Mouse (Mus musculus): Measurements from ENCODE around the gene Gse1. TPM values are rescaled to one million over a fixed set of nuclear protein-coding genes. Genes with fewer than 3 reads are reported as not detected.

The Gse1 gene
- polyA plus RNA-seq, 1 experiment from 2014 or later: 25.3 TPM

DNA sequence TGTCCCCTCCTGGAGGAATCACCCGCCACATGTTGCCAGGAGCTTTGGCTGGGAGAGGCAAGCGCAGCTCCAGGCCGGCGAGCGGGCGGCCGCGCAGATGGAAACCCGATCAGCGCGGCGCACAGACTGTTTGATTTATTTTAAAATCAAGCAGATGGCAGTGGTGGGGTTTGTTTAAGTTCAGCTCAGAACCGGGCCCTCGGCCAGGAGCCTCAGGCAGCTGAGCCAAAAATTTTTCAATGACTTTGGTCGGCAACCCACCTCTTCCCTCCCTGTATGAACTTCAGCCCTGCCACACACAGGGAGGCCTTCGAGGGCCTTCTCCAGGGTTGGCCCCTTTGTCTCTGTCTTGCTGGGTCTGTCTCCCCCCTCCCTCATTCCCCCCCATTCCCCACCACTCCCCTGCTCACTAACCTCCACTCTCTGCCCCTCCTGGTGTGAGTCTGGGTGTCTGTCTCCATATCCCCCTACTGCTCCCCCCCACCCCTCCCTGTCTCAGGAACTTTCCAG lies 36.7 kb downstream of the Gse1 start:
- peak overlapping the region; percentile 50 for H3K4me2 ChIP-seq
- 21% methylated on average over 16 of the region's 16 CpGs for WGBS
- H3K27ac ChIP-seq (ENCODE audit: low read depth, low read length): peak overlapping the region; percentile 29; the same call in 1 of the 2 replicates
- DNase-seq (ENCODE audit: low spot score) (peak; percentile 52), ATAC-seq (replicated peaks; ENCODE audit: low FRiP score) (0 out of 2 replicates have a peak, but pooled peaks have one; percentile 20)
- peaks cover 29% of the 10 kb centered on the region for H3K4me1 ChIP-seq (replicated peaks; ENCODE audit: control insufficient read depth, insufficient read depth, low read length)
- peaks cover 15% of the 10 kb centered on the region; the same call in 1 of the 2 replicates for H3K27me3 ChIP-seq (replicated peaks; ENCODE audit: control insufficient read depth, insufficient read depth, low read length)
- H3K9ac ChIP-seq (ENCODE audit: low read depth, low read length): 0 out of 2 replicates have a peak overlapping the region, but pooled peaks have one; percentile 22
- H3K36me3 ChIP-seq (ENCODE audit: control insufficient read depth, insufficient read depth, low read length): no peaks in the 10 kb centered on the region
- no peaks in the 10 kb centered on the region for H3K9me3 ChIP-seq (ENCODE audit: control insufficient read depth, low read length)
- no peak overlapping the region for H3K4me3 ChIP-seq (ENCODE audit: low read depth, low read length)

GRCm38 (mm10) chr8:120265471-120265870 lies 37.2 kb downstream of the Gse1 start:
- Histone ChIP-seq H3K9ac (ENCODE audit: low read depth, low read length) (no peak overlapping the region), H3K4me1 (replicated peaks; ENCODE audit: control insufficient read depth, insufficient read depth, low read length) (peaks cover 29% of the 10 kb centered on the region), H3K27ac (ENCODE audit: low read depth, low read length) (peak overlapping the region; percentile 38; the same call in 1 of the 2 replicates), H3K4me3 (ENCODE audit: low read depth, low read length) (no peak overlapping the region), H3K4me2 (no peak overlapping the region), H3K9me3 (ENCODE audit: control insufficient read depth, low read length) (no peaks in the 10 kb centered on the region), H3K36me3 (ENCODE audit: control insufficient read depth, insufficient read depth, low read length) (no peaks in the 10 kb centered on the region), H3K27me3 (replicated peaks; ENCODE audit: control insufficient read depth, insufficient read depth, low read length) (peaks cover 16% of the 10 kb centered on the region; the same call in 1 of the 2 replicates)
- WGBS: 30% methylated on average over 4 of the region's 4 CpGs
- ATAC-seq (replicated peaks; ENCODE audit: low FRiP score): 0 out of 2 replicates have a peak, but pooled peaks have one; percentile 47
- DNase-seq (ENCODE audit: low spot score): no peak

- Histone ChIP-seq H3K4me2 (no peak overlapping the region), H3K27me3 (replicated peaks; ENCODE audit: control insufficient read depth, insufficient read depth, low read length) (peaks cover 13% of the 10 kb centered on the region; the same call in 1 of the 2 replicates), H3K4me3 (ENCODE audit: low read depth, low read length) (no peak overlapping the region), H3K4me1 (replicated peaks; ENCODE audit: control insufficient read depth, insufficient read depth, low read length) (peaks cover 18% of the 10 kb centered on the region), H3K9ac (ENCODE audit: low read depth, low read length) (no peak overlapping the region), H3K9me3 (ENCODE audit: control insufficient read depth, low read length) (no peaks in the 10 kb centered on the region), H3K27ac (ENCODE audit: low read depth, low read length) (no peak overlapping the region), H3K36me3 (ENCODE audit: control insufficient read depth, insufficient read depth, low read length) (no peaks in the 10 kb centered on the region)
- 58% methylated on average over 19 of the region's 19 CpGs for WGBS
- ATAC-seq (replicated peaks; ENCODE audit: low FRiP score) (no peak), DNase-seq (ENCODE audit: low spot score) (no peak)
Measured at GRCm38 (mm10) chr8:120268541-120268980, 40.3 kb downstream of the Gse1 start.

- no peak overlapping the region for H3K4me2 ChIP-seq
- no peak overlapping the region for H3K27ac ChIP-seq (ENCODE audit: low read depth, low read length)
- no peaks in the 10 kb centered on the region for H3K36me3 ChIP-seq (ENCODE audit: control insufficient read depth, insufficient read depth, low read length)
- peaks cover 6% of the 10 kb centered on the region; the same call in 1 of the 2 replicates for H3K27me3 ChIP-seq (replicated peaks; ENCODE audit: control insufficient read depth, insufficient read depth, low read length)
- 82% methylated on average over 13 of the region's 13 CpGs for WGBS
- no peak for ATAC-seq (replicated peaks; ENCODE audit: low FRiP score)
- H3K4me3 ChIP-seq (ENCODE audit: low read depth, low read length): no peak overlapping the region
- H3K4me1 ChIP-seq (replicated peaks; ENCODE audit: control insufficient read depth, insufficient read depth, low read length): peaks cover 19% of the 10 kb centered on the region
- no peak overlapping the region for H3K9ac ChIP-seq (ENCODE audit: low read depth, low read length)
- no peaks in the 10 kb centered on the region for H3K9me3 ChIP-seq (ENCODE audit: control insufficient read depth, low read length)
- no peak for DNase-seq (ENCODE audit: low spot score)
Measured at GRCm38 (mm10) chr8:120270449-120270848, 42.2 kb downstream of the Gse1 start.

DNA sequence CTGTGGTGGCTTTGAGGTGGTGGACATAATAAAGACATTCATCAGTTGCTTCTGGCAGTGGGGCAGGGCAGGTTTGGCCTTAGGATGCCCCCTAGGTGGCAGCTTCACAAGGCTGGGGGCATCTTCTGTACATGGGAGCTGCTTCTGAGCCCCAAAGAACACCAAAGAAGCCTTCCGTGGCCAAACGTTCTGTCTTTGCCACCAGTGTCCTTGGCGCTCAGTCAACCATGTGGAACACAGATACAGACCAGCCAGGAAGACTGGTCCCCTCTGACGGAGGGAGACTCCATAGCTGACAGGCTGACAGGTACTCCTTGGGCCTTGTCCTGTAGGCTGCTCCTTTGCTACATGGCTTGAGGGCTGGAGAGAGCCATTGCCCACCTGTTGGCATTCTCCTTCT lies 45.2 kb downstream of the Gse1 start:
- H3K4me2 ChIP-seq: no peak overlapping the region
- H3K9ac ChIP-seq (ENCODE audit: low read depth, low read length): no peak overlapping the region
- WGBS: 86% methylated on average over 4 of the region's 4 CpGs
- no peak overlapping the region for H3K4me3 ChIP-seq (ENCODE audit: low read depth, low read length)
- no peak for DNase-seq (ENCODE audit: low spot score)
- no peak overlapping the region for H3K27ac ChIP-seq (ENCODE audit: low read depth, low read length)
- H3K27me3 ChIP-seq (replicated peaks; ENCODE audit: control insufficient read depth, insufficient read depth, low read length): peaks cover 6% of the 10 kb centered on the region; the same call in 1 of the 2 replicates
- H3K4me1 ChIP-seq (replicated peaks; ENCODE audit: control insufficient read depth, insufficient read depth, low read length): peaks cover 41% of the 10 kb centered on the region
- H3K9me3 ChIP-seq (ENCODE audit: control insufficient read depth, low read length): no peaks in the 10 kb centered on the region
- no peak for ATAC-seq (replicated peaks; ENCODE audit: low FRiP score)
- H3K36me3 ChIP-seq (ENCODE audit: control insufficient read depth, insufficient read depth, low read length): no peaks in the 10 kb centered on the region

DNA sequence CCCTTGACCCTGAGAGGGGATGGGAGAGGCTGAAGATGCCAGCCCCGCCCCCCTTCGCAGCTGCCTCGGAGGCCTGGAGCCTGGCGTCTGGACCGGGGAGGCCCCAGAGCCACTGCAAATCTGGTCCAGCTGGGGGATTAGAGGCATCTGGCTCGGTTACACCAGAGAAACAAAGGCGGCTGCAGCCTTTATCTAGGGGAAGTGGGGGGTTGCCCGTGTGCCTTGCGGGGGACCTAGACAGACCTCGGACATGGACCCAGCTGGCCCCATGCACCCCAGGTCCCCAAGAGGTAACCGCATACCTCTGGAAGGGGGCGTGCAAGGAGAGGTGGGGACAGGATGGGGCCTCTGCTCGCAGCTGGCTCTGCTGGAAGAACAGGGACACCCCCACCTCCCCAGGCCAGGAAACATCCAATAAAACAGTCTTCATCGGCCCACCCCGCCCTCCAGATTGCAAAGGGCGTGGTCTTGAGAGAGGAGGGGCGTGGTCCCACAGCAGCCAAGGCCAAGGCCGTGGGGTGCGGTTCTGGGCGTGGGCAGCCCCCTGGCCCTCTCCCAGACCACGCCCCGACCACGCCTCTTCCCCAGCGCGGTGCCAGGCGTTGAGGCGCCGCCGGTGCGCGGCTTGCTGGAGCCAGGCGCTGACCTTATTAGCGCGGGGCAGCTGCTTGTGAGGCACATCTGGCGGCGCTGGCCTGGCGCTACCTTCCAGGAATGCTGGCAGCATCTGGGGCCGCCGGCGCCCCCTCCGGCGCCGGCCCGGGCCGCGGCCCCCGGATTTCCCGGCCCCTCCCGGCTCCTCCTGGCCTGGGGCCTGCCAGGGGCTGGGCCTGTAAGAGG lies 48.0 kb downstream of the Gse1 start:
- peak overlapping the region; percentile 95 for H3K4me2 ChIP-seq
- H3K4me1 ChIP-seq (replicated peaks; ENCODE audit: control insufficient read depth, insufficient read depth, low read length): peaks cover 48% of the 10 kb centered on the region
- peak overlapping the region; percentile 51 for H3K4me3 ChIP-seq (ENCODE audit: low read depth, low read length)
- DNase-seq (ENCODE audit: low spot score) (peak; percentile 94), ATAC-seq (replicated peaks; ENCODE audit: low FRiP score) (peak; percentile 92)
- peak overlapping the region; percentile 81 for H3K27ac ChIP-seq (ENCODE audit: low read depth, low read length)
- under 1% methylated on average over 49 of the region's 49 CpGs for WGBS
- H3K9me3 ChIP-seq (ENCODE audit: control insufficient read depth, low read length): no peaks in the 10 kb centered on the region
- H3K27me3 ChIP-seq (replicated peaks; ENCODE audit: control insufficient read depth, insufficient read depth, low read length): peaks cover 3% of the 10 kb centered on the region; the same call in 1 of the 2 replicates
- H3K36me3 ChIP-seq (ENCODE audit: control insufficient read depth, insufficient read depth, low read length): no peaks in the 10 kb centered on the region
- H3K9ac ChIP-seq (ENCODE audit: low read depth, low read length): peak overlapping the region; percentile 61

- H3K4me3 ChIP-seq (ENCODE audit: low read depth, low read length): peak overlapping the region; percentile 51
- H3K4me2 ChIP-seq: peak overlapping the region; percentile 95
- no peaks in the 10 kb centered on the region for H3K36me3 ChIP-seq (ENCODE audit: control insufficient read depth, insufficient read depth, low read length)
- peaks cover 50% of the 10 kb centered on the region for H3K4me1 ChIP-seq (replicated peaks; ENCODE audit: control insufficient read depth, insufficient read depth, low read length)
- WGBS: 6% methylated on average over 16 of the region's 16 CpGs
- ATAC-seq (replicated peaks; ENCODE audit: low FRiP score) (peak; percentile 13; the same call in 1 of the 2 replicates), DNase-seq (ENCODE audit: low spot score) (peak; percentile 71)
- H3K27me3 ChIP-seq (replicated peaks; ENCODE audit: control insufficient read depth, insufficient read depth, low read length): peaks cover 3% of the 10 kb centered on the region; the same call in 1 of the 2 replicates
- H3K27ac ChIP-seq (ENCODE audit: low read depth, low read length): peak overlapping the region; percentile 81
- no peaks in the 10 kb centered on the region for H3K9me3 ChIP-seq (ENCODE audit: control insufficient read depth, low read length)
- H3K9ac ChIP-seq (ENCODE audit: low read depth, low read length): peak overlapping the region; percentile 61
Measured at GRCm38 (mm10) chr8:120276891-120277426, 48.7 kb downstream of the Gse1 start.

- H3K9me3 ChIP-seq (ENCODE audit: control insufficient read depth, low read length): no peaks in the 10 kb centered on the region
- H3K36me3 ChIP-seq (ENCODE audit: control insufficient read depth, insufficient read depth, low read length): no peaks in the 10 kb centered on the region
- peaks cover 3% of the 10 kb centered on the region; the same call in 1 of the 2 replicates for H3K27me3 ChIP-seq (replicated peaks; ENCODE audit: control insufficient read depth, insufficient read depth, low read length)
- no peak overlapping the region for H3K4me3 ChIP-seq (ENCODE audit: low read depth, low read length)
- H3K27ac ChIP-seq (ENCODE audit: low read depth, low read length): no peak overlapping the region
- H3K9ac ChIP-seq (ENCODE audit: low read depth, low read length): no peak overlapping the region
- 73% methylated on average over 14 of the region's 14 CpGs for WGBS
- peaks cover 50% of the 10 kb centered on the region for H3K4me1 ChIP-seq (replicated peaks; ENCODE audit: control insufficient read depth, insufficient read depth, low read length)
- no peak for DNase-seq (ENCODE audit: low spot score)
- no peak for ATAC-seq (replicated peaks; ENCODE audit: low FRiP score)
- H3K4me2 ChIP-seq: no peak overlapping the region
Measured at GRCm38 (mm10) chr8:120278009-120278408, 49.8 kb downstream of the Gse1 start.

All from liver, embryonic 11.5 days (tissue).